Mouse (Mus musculus) cerebellum, postnatal 36 days (tissue): ENCODE results near the gene Snx10.

Experiments used
- DNase-seq, 2 experiments: peaks; one replicate each; pipeline ENCODE4 v3.0.0; 2021 to 2022; ENCODE audit warnings: mixed read lengths in 2 of 2

The Snx10 gene

GRCm38 (mm10) chr6:51587266-51587665, 63.6 kb downstream of the Snx10 start:
- DNase-seq = no peak

- DNase-seq = no peak
These were observed 67.6 kb downstream of the Snx10 start for GRCm38 (mm10) chr6:51591264-51591663.

GRCm38 (mm10) chr6:51591844-51592243, 68.1 kb downstream of the Snx10 start:
- no peak for DNase-seq

GRCm38 (mm10) chr6:51592356-51593115, 68.8 kb downstream of the Snx10 start:
- DNase-seq = peak; percentile 98 to 99

- DNase-seq = peak; percentile 25 to 35
These were observed 69.8 kb downstream of the Snx10 start for GRCm38 (mm10) chr6:51593446-51594035.

GRCm38 (mm10) chr6:51594516-51594915, 70.8 kb downstream of the Snx10 start:
- no peak for DNase-seq

- no peak for DNase-seq
These were observed 74.4 kb downstream of the Snx10 start for GRCm38 (mm10) chr6:51598058-51598457.

GRCm38 (mm10) chr6:51600412-51600811, 76.7 kb downstream of the Snx10 start:
- DNase-seq = no peak

- no peak for DNase-seq
These were observed 78.6 kb downstream of the Snx10 start for GRCm38 (mm10) chr6:51602341-51602740.

GRCm38 (mm10) chr6:51603691-51604090, 80.0 kb downstream of the Snx10 start:
- DNase-seq = no peak

GRCm38 (mm10) chr6:51606245-51606644, 82.5 kb downstream of the Snx10 start:
- DNase-seq = no peak

- no peak for DNase-seq
These were observed 83.1 kb downstream of the Snx10 start for GRCm38 (mm10) chr6:51606803-51607202.

GRCm38 (mm10) chr6:51611621-51612020, 87.9 kb downstream of the Snx10 start:
- DNase-seq = no peak

GRCm38 (mm10) chr6:51612371-51613051, 88.8 kb downstream of the Snx10 start:
- DNase-seq = peak; percentile 66 to 67

GRCm38 (mm10) chr6:51613661-51614060, 90.0 kb downstream of the Snx10 start:
- DNase-seq = no peak

GRCm38 (mm10) chr6:51626843-51627242, 103.1 kb downstream of the Snx10 start:
- no peak for DNase-seq

GRCm38 (mm10) chr6:51629671-51630070, 106.0 kb downstream of the Snx10 start:
- DNase-seq = no peak

GRCm38 (mm10) chr6:51630184-51630583, 106.5 kb downstream of the Snx10 start:
- DNase-seq = no peak

- no peak for DNase-seq
These were observed 109.4 kb downstream of the Snx10 start for GRCm38 (mm10) chr6:51632928-51633662.

- DNase-seq = no peak
These were observed 110.1 kb downstream of the Snx10 start for GRCm38 (mm10) chr6:51633663-51634362.

GRCm38 (mm10) chr6:51636019-51636568, 112.4 kb downstream of the Snx10 start:
- no peak for DNase-seq
